Mouse (Mus musculus) heart, postnatal 0 days (tissue): ENCODE data around the gene Gm9821.

ENCODE experiments used
- CTCF ChIP-seq: IDR thresholded peaks from 2 replicates; pipeline ENCODE4 v1.5.1; 2016; ENCODE audit warnings: antibody characterized with exemption, control low read depth, low read depth
- EP300 ChIP-seq: IDR thresholded peaks from 2 replicates; pipeline ENCODE4 v1.6.1; 2016; ENCODE audit warnings: antibody characterized with exemption, low read depth

DNA sequence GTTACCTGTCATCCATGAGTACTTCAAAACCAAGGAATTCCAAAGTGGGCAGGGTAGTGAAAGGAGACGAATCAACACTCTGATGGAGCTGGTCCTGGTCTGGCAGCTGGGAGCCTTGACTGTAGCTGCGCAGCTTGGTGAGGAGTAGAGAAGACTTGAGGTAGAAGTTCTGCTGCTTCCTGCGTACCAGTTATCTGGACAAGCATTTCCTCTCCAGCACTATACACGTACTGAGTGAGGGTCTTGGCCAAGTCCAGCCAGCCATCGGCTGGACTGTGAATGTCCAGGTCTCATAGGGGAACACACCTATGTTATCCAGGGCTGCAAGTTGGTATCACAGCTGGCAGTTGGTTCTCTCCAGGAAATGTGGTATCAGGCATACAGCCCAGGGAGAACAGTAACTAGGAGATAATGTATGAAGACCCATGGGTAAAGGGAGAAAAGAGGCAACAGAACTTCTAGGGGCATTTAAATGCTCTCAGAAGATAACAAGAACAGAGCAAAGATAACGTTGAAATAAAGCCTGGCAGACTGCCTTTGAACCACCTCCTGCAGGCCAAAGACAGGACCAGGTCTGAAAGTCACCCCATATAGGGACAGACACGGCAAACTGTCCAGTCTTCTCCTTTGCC is 29.0 kb upstream of the Gm9821 start:
- TF ChIP-seq CTCF (no peak), EP300 (no peak)
